Mouse (Mus musculus) small intestine, adult 10 weeks (tissue): ENCODE measurements around the gene Wfdc11. TPM values are rescaled to one million over a fixed set of nuclear protein-coding genes. Genes with fewer than 3 reads are reported as not detected.

Source experiments
- polyA plus RNA-seq: library from polyadenylated mRNA; stranded (reverse); fragments of 350-450 nt; fragmentation: Illumina TruSeq; extraction: RNeasy Lipid Tissue Mini Kit (QIAGEN cat#74804); gene quantifications from one replicate; pipeline ENCODE4 v1.2.3, GENCODE M21; 2014; ENCODE audit warnings: low replicate concordance

Gene Wfdc11
- not detected for polyA plus RNA-seq

GRCm38 (mm10) chr2:164673987-164674386 lies at the start of gene Wfdc11:
Wfdc11 (minus strand) TSS chr2:164674087.

GRCm38 (mm10) chr2:164715005-164715404 lies 41.1 kb upstream of the Wfdc11 start, which contains the start of gene Spint5:
Spint5 (plus strand) TSS chr2:164715305.

GRCm38 (mm10) chr2:164698201-164698600 lies 24.3 kb upstream of the Wfdc11 start, which contains the start of gene Spint4:
Spint4 (plus strand) TSS chr2:164698501.

GRCm38 (mm10) chr2:164684807-164685206 lies 10.9 kb upstream of the Wfdc11 start, which contains the start of gene Wfdc13:
Wfdc13 (plus strand) TSS chr2:164685107.

GRCm38 (mm10) chr2:164656483-164656882 lies 17.4 kb downstream of the Wfdc11 start, which contains the start of gene Wfdc9:
Wfdc9 (minus strand) TSS chr2:164656583.

GRCm38 (mm10) chr2:164655858-164656257 lies 18.0 kb downstream of the Wfdc11 start, which contains the start of gene Wfdc10:
Wfdc10 (plus strand) TSS chr2:164656046.

GRCm38 (mm10) chr2:164638696-164639095 lies 35.2 kb downstream of the Wfdc11 start, which contains the start of gene Wfdc16:
Wfdc16 (minus strand) TSS chr2:164638796.

GRCm38 (mm10) chr2:164613471-164613870 lies 60.4 kb downstream of the Wfdc11 start, which contains the start of the genes Wfdc6b and Wfdc8:
Wfdc6b (plus strand) TSS chr2:164613522.
Wfdc8 (minus strand) TSS chr2:164613626.

Other genes with a start within 250 kb of the Wfdc11 start
- gene Sdc4, start 230.2 kb downstream of the Wfdc11 start, polyA plus RNA-seq: 73.6 TPM
- 7.5 TPM for gene Sys1, start 217.1 kb downstream of the Wfdc11 start, polyA plus RNA-seq
- gene Gm20458, start 213.1 kb downstream of the Wfdc11 start, polyA plus RNA-seq: not detected
- not detected for gene Trp53tg5, start 200.4 kb downstream of the Wfdc11 start, polyA plus RNA-seq
- gene Dbndd2, start 188.0 kb downstream of the Wfdc11 start, polyA plus RNA-seq: 2.4 TPM
- gene Pigt, start 176.6 kb downstream of the Wfdc11 start, polyA plus RNA-seq: 4.8 TPM
- gene Wfdc2, start 111.7 kb downstream of the Wfdc11 start, polyA plus RNA-seq: not detected
- not detected for gene Spint3, start 100.6 kb downstream of the Wfdc11 start, polyA plus RNA-seq
- not detected for gene Wfdc6a, start 88.6 kb downstream of the Wfdc11 start, polyA plus RNA-seq
- gene Eppin, start 80.5 kb downstream of the Wfdc11 start, polyA plus RNA-seq: not detected
- gene Wfdc6b, start 60.6 kb downstream of the Wfdc11 start, polyA plus RNA-seq: not detected
- not detected for gene Wfdc8, start 60.5 kb downstream of the Wfdc11 start, polyA plus RNA-seq
- gene Wfdc16, start 35.3 kb downstream of the Wfdc11 start, polyA plus RNA-seq: 1.9 TPM
- not detected for gene Wfdc10, start 18.0 kb downstream of the Wfdc11 start, polyA plus RNA-seq
- gene Wfdc9, start 17.5 kb downstream of the Wfdc11 start, polyA plus RNA-seq: not detected
- not detected for gene Wfdc13, start 11.0 kb upstream of the Wfdc11 start, polyA plus RNA-seq
- gene Spint4, start 24.4 kb upstream of the Wfdc11 start, polyA plus RNA-seq: not detected
- gene Spint5, start 41.2 kb upstream of the Wfdc11 start, polyA plus RNA-seq: not detected
- 0.71 TPM for gene Wfdc3, start 71.8 kb upstream of the Wfdc11 start, polyA plus RNA-seq
- 3.3 TPM for gene Dnttip1, start 71.9 kb upstream of the Wfdc11 start, polyA plus RNA-seq
- gene Ube2c, start 95.8 kb upstream of the Wfdc11 start, polyA plus RNA-seq: 13.1 TPM
- not detected for gene Tnnc2, start 105.9 kb upstream of the Wfdc11 start, polyA plus RNA-seq
- 1.2 TPM for gene Snx21, start 111.7 kb upstream of the Wfdc11 start, polyA plus RNA-seq
- gene Acot8, start 130.8 kb upstream of the Wfdc11 start, polyA plus RNA-seq: 2.0 TPM
- 1.6 TPM for gene Zswim3, start 131.0 kb upstream of the Wfdc11 start, polyA plus RNA-seq
- gene Zswim1, start 148.6 kb upstream of the Wfdc11 start, polyA plus RNA-seq: 1.1 TPM
- not detected for gene Spata25, start 154.4 kb upstream of the Wfdc11 start, polyA plus RNA-seq
- 26.4 TPM for gene Ctsa, start 158.8 kb upstream of the Wfdc11 start, polyA plus RNA-seq
- gene Neurl2, start 159.4 kb upstream of the Wfdc11 start, polyA plus RNA-seq: not detected
- 0.30 TPM for gene Pltp, start 183.6 kb upstream of the Wfdc11 start, polyA plus RNA-seq
- gene Pcif1, start 205.2 kb upstream of the Wfdc11 start, polyA plus RNA-seq: 3.1 TPM
- 0.15 TPM for gene Zfp335, start 237.7 kb upstream of the Wfdc11 start, polyA plus RNA-seq